Mouse (Mus musculus) liver, embryonic 14.5 days (tissue): ENCODE data around the gene Ninj2.

Experiments used
- CTCF ChIP-seq: IDR thresholded peaks from 2 replicates; pipeline ENCODE4 v1.5.1; 2016; ENCODE audit warnings: antibody characterized with exemption, low read depth, control low read depth
- EP300 ChIP-seq: IDR thresholded peaks from 2 replicates; pipeline ENCODE4 v1.6.1; 2016; ENCODE audit warnings: antibody characterized with exemption, low read depth

DNA sequence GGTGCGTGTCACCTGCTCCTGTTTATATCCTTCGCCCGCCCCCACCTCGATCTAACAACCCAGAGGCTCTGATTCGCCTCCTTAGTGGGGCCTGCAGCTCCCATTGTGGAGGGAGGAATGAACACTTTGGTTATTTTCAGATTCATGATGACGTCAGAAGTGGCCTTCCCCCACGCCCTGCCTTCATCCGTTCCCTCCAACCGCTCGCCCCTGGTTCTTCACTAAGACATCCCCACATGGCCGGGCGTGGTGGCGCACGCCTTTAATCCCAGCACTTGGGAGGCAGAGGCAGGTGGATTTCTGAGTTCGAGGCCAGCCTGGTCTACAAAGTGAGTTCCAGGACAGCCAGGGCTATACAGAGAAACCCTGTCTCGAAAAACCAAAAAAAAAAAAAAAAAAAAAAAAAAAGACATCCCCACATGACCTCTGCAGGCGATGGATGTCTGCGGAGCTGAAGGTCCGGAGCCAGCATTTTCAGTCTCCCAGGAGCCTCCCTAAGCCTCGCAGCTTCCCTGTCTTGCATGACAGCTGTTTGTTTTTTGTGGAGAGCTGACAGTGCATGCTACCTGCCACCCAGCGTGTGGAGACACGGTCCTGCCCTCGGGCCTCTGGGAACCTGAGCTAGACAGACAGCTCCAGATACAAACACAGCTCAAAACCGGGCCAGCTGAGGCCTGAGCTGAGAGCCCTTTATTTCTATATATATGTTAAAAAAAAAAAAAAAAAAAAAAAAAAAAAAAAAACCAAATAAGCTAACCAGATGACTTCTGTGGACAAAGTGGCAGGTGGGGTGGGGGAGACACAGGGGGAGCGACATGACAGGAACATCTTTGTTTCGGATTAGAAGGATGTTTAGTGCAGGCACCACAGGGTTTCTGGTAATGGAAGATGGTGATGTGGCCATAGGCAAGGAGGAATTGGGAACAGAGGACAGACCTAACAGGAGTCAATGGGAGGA lies 59.9 kb downstream of the Ninj2 start:
- no peak for TF ChIP-seq CTCF
- no peak for TF ChIP-seq EP300
